Mouse (Mus musculus) megakaryocyte, embryonic 14.5 days (primary cell): ENCODE measurements at regions not wholly inside any gene's neighbourhood (a gene's known extent, or its start where the extent isn't known, plus 50 kb on each side); places are given as distances from the start of the nearest gene placed in this dataset.

ENCODE experiments used
- FLI1 ChIP-seq: IDR thresholded peaks from 2 replicates; pipeline ENCODE4 v1.6.1; 2012; ENCODE audit warnings: low read length, inconsistent platforms, mixed read lengths
- GATA1 ChIP-seq: IDR thresholded peaks from 3 replicates; pipeline ENCODE4 v1.6.1; 2012; ENCODE audit warnings: mixed read lengths, low read length, inconsistent platforms, borderline replicate concordance

DNA sequence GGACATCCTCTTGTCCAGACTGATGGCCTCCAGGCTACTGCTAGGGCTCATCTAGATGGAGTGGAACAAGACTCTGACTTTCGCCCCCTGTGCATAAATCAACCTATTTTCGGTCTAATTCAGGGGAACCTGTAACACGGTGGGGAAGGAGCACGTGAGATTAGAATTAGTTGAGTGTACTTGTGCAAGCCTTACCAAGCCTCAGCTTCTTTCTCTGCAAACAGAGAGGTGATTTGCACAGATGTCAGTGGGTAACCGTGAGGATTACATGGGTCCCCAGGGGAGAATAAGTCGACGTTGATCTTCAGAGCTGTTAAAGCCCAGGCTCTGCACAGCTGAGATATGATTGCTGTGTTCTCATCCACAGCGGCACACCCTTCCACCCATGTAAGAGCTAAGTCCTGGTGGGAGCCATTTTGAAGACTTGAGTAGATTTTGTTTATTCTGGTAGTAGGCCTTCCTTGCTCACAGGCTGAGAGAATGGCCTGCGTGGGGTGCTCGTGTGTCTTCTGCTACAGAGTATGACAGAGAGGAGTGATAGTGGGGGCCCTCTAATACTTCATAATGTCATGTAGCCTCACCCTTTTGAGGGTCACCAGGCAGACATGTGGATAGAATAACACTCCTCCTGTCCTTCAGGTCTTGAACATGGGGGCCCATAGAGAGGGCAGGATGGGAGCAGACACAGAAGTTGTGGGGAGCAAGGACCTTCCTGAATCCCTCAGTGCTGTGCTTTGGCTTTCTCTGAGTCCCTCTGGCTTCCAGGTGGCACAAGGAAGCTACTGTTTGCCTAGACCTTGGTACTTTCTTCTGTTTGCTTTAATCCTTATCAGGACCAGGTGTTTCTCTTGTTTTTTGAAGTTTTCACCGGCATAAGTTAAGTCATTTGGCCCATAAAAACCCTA is 247.2 kb downstream of the Tbc1d1 start:
- TF ChIP-seq GATA1 (no peak), FLI1 (no peak)
